Mouse (Mus musculus) heart, postnatal 0 days (tissue): ENCODE data around the gene Jdp2.

Experiments used
- CTCF ChIP-seq: IDR thresholded peaks from 2 replicates; pipeline ENCODE4 v1.5.1; 2016; ENCODE audit warnings: antibody characterized with exemption, control low read depth, low read depth
- EP300 ChIP-seq: IDR thresholded peaks from 2 replicates; pipeline ENCODE4 v1.6.1; 2016; ENCODE audit warnings: antibody characterized with exemption, low read depth

GRCm38 (mm10) chr12:85574806-85575495, 23.9 kb upstream of the Jdp2 start:
- TF ChIP-seq CTCF (no peak), EP300 (no peak)
